Mouse (Mus musculus) olfactory bulb, adult 2 months (tissue): ENCODE measurements around the gene Ttc27. TPM values are rescaled to one million over a fixed set of nuclear protein-coding genes. Genes with fewer than 3 reads are reported as not detected.

Experiments
- H3K27ac ChIP-seq: fragments of 200-500 bp; 2 replicates; pipeline ENCODE4 v1.5.1; 2012; ENCODE audit warnings: low read depth, low read length; ENCODE audit not compliant: insufficient read depth
- H3K4me1 ChIP-seq: fragments of 200-500 bp; 2 replicates; pipeline ENCODE4 v1.6.1; 2012; ENCODE audit warnings: low read length; ENCODE audit not compliant: control insufficient read depth, insufficient read depth
- H3K4me3 ChIP-seq: fragments of 200-500 bp; 2 replicates; pipeline ENCODE4 v1.5.1; 2012; ENCODE audit warnings: mild to moderate bottlenecking, low read depth, low read length, moderate library complexity; ENCODE audit not compliant: insufficient read depth
- CTCF ChIP-seq: fragments of 200-500 bp; IDR thresholded peaks from 2 replicates; pipeline ENCODE4 v1.5.1; 2012; ENCODE audit warnings: low read depth, mild to moderate bottlenecking, low read length, moderate library complexity; ENCODE audit not compliant: insufficient read depth
- POLR2A ChIP-seq: fragments of 200-500 bp; IDR thresholded peaks from 2 replicates; pipeline ENCODE4 v1.6.1; 2012; ENCODE audit warnings: mild to moderate bottlenecking, low read depth, low read length, moderate library complexity; ENCODE audit not compliant: insufficient read depth
- WGBS: fragments of 180-500 bp; shearing (Covaris S2); methylation state at CpG from one replicate; pipeline ENCODE4 v1.1.7; 2018; 5-methylcytosine and 5-hydroxymethylcytosine counted together
- polyA plus RNA-seq: library from polyadenylated mRNA; stranded (reverse); fragments of >200 nt; gene quantifications from 2 replicates; pipeline ENCODE4 v1.2.4, GENCODE M21; 2012; ENCODE audit warnings: low replicate concordance; ENCODE audit not compliant: missing spikeins, insufficient read depth, insufficient read length

Ttc27 gene
- polyA plus RNA-seq, 1 experiment, result not detected

DNA sequence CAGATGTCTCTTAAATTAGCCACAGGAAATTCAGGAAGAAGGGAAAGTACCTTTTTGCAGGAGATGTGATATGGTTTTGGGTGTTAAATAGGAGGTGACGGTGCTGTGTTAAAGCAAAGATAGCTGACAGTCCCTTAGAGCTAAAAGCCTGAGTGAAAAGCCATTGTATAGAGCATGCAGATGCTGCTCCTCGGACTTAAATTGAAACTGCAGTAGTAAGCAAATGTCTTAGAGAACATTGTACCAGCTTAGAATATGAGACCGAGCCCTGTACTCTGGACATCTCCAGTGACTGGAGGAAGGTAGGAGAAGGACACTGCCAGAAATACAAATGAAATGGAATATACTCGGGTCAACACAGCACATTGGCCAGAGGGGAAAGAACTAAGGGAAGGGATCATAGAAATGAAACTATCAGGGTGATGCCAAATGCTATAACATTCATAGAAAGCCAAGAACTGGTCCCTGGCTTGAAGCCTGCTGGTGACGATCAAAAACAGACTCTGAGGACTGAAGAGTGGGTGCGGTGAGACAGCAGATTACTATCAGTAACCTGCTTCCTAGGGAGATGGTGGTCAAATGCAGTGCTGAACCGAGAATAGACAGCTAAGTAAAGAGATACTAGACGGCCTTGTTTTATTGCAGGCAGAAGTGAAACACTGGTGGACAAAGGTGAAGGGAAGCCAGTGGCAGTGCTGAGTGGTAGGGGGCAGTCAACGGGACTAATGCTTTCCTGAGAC lies 90.1 kb downstream of the Ttc27 start:
- TF ChIP-seq POLR2A (no peak), CTCF (no peak)
- no peaks in the 10 kb centered on the region for H3K4me1 ChIP-seq
- no peak overlapping the region for H3K27ac ChIP-seq
- no peak overlapping the region for H3K4me3 ChIP-seq
- 74% methylated on average over 9 of the region's 9 CpGs for WGBS

- H3K27ac ChIP-seq, result no peak overlapping the region
- H3K4me3 ChIP-seq, result no peak overlapping the region
- no peak for TF ChIP-seq CTCF
- no peak for TF ChIP-seq POLR2A
- H3K4me1 ChIP-seq, result no peaks in the 10 kb centered on the region
- WGBS, result 53% methylated on average over 1 of the region's 1 CpGs
Measured at GRCm38 (mm10) chr17:74808330-74808729, 90.8 kb downstream of the Ttc27 start.

GRCm38 (mm10) chr17:74808901-74809300 lies 91.4 kb downstream of the Ttc27 start:
- Histone ChIP-seq H3K27ac (no peak overlapping the region), H3K4me1 (no peaks in the 10 kb centered on the region), H3K4me3 (no peak overlapping the region)
- no peak for TF ChIP-seq CTCF
- TF ChIP-seq POLR2A, result no peak
- 92% methylated on average over 4 of the region's 4 CpGs for WGBS

DNA sequence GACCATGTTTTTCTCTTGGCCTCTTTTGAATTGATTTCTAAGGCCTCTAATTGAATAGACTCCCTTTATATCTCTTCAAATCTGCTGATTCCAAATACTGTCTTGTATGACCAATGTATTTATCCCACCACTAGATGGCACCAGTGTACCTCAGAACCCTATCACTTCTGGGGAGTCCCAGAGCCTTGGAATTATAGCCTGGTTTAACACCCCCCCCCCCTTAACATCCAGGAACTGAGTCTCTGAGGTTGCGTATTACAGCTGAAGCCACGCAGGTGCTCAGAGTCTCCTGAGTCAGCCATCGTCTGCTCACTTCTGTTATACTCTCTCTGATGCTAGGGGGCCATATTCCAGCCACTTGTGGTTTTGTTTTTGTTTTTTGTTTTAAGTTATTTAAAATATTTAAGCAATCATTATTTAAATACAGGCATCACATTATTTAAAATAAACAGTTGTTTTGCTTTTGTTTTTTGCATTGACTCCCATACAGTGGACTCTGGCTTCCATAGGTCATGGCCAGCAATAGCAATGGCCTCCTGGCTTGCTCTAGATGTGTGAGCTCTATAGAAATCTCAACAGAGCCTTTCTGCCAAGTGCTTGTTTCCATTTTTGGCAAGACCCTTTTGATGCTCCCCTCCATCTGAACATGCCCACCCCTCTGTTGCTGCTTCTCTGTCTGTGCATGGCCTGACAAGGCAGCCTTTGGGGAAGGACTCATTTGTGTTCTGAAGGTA lies 93.5 kb downstream of the Ttc27 start:
- Histone ChIP-seq H3K27ac (no peak overlapping the region), H3K4me3 (no peak overlapping the region), H3K4me1 (no peaks in the 10 kb centered on the region)
- TF ChIP-seq CTCF, result peak; percentile 37; the same call in 1 of the 2 replicates
- TF ChIP-seq POLR2A, result no peak
- 45% methylated on average over 3 of the region's 3 CpGs for WGBS

DNA sequence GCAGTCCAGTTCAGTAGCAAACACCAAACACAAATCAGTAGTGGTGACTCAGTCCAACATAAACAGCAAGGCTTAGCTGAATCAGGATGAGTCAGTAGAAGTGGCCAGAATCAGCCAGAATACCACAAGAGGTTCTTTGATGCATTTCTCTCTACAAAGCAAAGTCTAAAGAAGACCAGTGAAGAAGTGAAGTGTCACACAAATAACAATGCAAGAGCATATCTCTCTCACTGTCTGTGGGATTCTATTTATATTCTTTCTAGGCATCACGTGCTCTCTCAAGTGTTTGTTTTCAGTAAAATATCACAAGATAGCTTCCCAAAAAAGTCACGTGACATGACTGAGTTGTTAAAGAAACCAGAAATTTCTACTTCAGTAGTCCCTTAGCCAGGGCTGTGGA lies 102.2 kb downstream of the Ttc27 start:
- no peak overlapping the region for H3K27ac ChIP-seq

DNA sequence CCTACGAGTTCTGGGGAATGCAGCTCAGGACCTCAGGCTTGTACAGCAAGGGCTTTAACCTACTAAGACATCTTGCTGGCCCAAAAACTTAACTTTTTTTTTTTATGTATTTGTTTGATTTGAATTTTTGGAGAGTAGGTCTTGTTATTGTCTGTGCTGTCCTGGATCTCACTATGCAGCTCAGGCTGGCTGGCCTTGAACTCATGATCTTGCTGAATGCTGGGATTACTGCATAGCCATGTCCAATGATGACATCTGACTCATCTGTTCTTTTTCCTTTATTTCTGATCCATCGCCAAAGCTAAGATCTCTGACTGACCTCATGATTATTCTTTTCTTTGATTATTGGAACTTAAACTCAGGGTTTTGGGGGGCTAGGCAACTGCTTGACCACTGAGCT lies 113.3 kb downstream of the Ttc27 start:
- WGBS, result 94% methylated on average over 2 of the region's 2 CpGs
- H3K27ac ChIP-seq, result no peak overlapping the region
- H3K4me1 ChIP-seq, result no peaks in the 10 kb centered on the region
- no peak overlapping the region for H3K4me3 ChIP-seq
- TF ChIP-seq CTCF, result no peak
- no peak for TF ChIP-seq POLR2A

More for the DNA sequence above, 102.2 kb downstream of the Ttc27 start:
- WGBS, result 69% methylated on average over 2 of the region's 2 CpGs
- TF ChIP-seq CTCF (no peak), POLR2A (no peak)
- Histone ChIP-seq H3K4me1 (no peaks in the 10 kb centered on the region), H3K4me3 (no peak overlapping the region)

- TF ChIP-seq POLR2A (no peak), CTCF (no peak)
- Histone ChIP-seq H3K27ac (peak overlapping the region; percentile 64), H3K4me3 (no peak overlapping the region), H3K4me1 (peaks cover 9% of the 10 kb centered on the region)
- WGBS, result 41% methylated on average over 3 of the region's 3 CpGs
Measured at GRCm38 (mm10) chr17:74841721-74842120, 124.2 kb downstream of the Ttc27 start.

DNA sequence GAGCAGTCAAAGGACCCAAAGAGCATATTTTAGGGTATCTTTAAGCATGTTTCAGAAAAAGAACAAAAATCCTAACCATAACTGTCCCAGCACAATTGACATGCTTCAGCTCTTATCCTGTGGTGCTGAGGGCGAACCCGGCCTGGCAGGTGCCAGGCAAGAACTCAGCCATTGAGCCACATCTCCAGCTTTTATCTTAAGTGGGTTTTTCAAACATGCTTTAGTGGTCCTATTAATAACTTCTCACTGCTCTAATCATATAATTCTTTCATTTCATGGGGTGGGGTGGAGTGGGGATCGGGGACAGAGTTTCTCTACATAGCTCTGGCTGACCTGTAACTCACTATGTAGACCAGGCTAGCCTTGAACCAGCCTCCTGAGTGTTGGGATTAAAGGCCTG lies 125.1 kb downstream of the Ttc27 start:
- 95% methylated on average over 3 of the region's 3 CpGs for WGBS
- TF ChIP-seq POLR2A (no peak), CTCF (no peak)

DNA sequence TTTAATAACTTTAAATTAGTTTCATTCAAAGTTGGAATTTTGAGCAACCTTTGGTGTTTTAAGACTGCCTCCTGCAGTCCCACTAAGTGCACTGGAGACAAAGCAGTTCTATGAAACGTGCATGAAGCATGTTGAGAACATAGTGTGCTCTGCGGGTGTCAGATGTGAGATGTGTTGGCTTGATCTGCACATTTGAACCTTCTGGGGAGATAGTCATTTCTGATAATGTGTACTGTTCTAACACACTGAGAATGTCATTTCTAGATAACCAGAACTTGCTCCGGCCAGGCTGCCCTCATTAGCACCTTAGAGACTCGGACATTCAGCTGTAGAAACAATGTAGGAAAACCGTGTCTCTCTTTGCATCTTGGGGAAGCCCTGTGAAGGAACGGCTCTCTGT lies 126.0 kb downstream of the Ttc27 start:
- H3K4me1 ChIP-seq, result peaks cover 9% of the 10 kb centered on the region
- no peak overlapping the region for H3K27ac ChIP-seq
- no peak overlapping the region for H3K4me3 ChIP-seq
- TF ChIP-seq POLR2A, result no peak
- no peak for TF ChIP-seq CTCF
- WGBS, result 92% methylated on average over 6 of the region's 6 CpGs

More for the DNA sequence above, 125.1 kb downstream of the Ttc27 start:
- H3K27ac ChIP-seq, result no peak overlapping the region
- H3K4me3 ChIP-seq, result no peak overlapping the region
- peaks cover 9% of the 10 kb centered on the region for H3K4me1 ChIP-seq
